Mouse (Mus musculus) kidney, adult 10 weeks (tissue): ENCODE results near the gene Mfap1a. TPM values are rescaled to one million over a fixed set of nuclear protein-coding genes. Genes with fewer than 3 reads are reported as not detected.

Source experiments
- polyA plus RNA-seq: library from polyadenylated mRNA; stranded (reverse); fragments of 350-450 nt; fragmentation: Illumina TruSeq; extraction: RNeasy Lipid Tissue Mini Kit (QIAGEN cat#74804); gene quantifications from one replicate; pipeline ENCODE4 v1.2.3, GENCODE M21; 2014; ENCODE audit warnings: low read depth, low replicate concordance

Gene Mfap1a
- polyA plus RNA-seq, result 58.8 TPM

GRCm38 (mm10) chr2:121505942-121506882 lies at the start of gene Mfap1a, which contains the start of gene Wdr76:
Gene Mfap1a (minus strand): TSS chr2:121506665.
Gene Wdr76 (plus strand): TSS chr2:121506723.

GRCm38 (mm10) chr2:121473301-121474179 lies 32.9 kb downstream of the Mfap1a start, which contains the start of gene Mfap1b:
Gene Mfap1b (minus strand): TSS chr2:121474067.

GRCm38 (mm10) chr2:121456692-121457642 lies 49.5 kb downstream of the Mfap1a start, which contains the start of gene Serinc4:
Gene Serinc4 (minus strand): TSS chr2:121456781.

DNA sequence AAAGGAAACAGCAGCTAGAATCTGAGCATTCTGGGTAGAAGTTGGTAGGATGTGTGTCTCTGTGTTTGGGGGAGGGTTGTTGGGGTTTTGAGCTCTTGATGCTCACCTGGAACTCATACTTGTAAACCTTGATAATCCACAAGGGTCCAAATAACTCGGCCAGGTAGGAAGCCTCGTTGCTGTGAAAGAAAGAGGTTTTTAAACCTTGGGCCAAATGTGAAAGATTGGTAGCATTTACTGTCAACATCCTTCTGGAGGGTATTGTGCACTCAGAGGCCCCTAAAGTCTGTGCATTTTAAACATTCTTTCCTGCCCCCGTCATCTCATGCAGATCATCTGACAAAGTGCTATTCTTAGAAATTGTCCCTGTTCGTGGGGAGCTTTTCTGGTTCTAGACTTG lies 53.5 kb downstream of the Mfap1a start, which contains the start of gene Hypk:
TSS of gene Hypk (plus strand) at position 301 of the 400 bp plus-strand sequence.

GRCm38 (mm10) chr2:121448739-121449535 lies 57.5 kb downstream of the Mfap1a start, which contains the start of gene Serf2:
Gene Serf2 (plus strand): TSS chr2:121449195.

GRCm38 (mm10) chr2:121444178-121444577 lies 62.3 kb downstream of the Mfap1a start, which contains the start of gene Ell3:
Gene Ell3 (minus strand): TSS chr2:121444278.

Other genes with a start within 250 kb of the Mfap1a start
- 7.5 TPM for gene Trp53bp1, start 235.3 kb downstream of the Mfap1a start, polyA plus RNA-seq
- gene Map1a, start 217.1 kb downstream of the Mfap1a start, polyA plus RNA-seq, result 0.08 TPM
- 14.8 TPM for gene Ppip5k1, start 151.3 kb downstream of the Mfap1a start, polyA plus RNA-seq
- 14.6 TPM for gene Ckmt1, start 149.0 kb downstream of the Mfap1a start, polyA plus RNA-seq
- gene Strc, start 119.5 kb downstream of the Mfap1a start, polyA plus RNA-seq, result not detected
- gene Pdia3, start 92.9 kb downstream of the Mfap1a start, polyA plus RNA-seq, result 1,198 TPM
- 1.3 TPM for gene Catsper2, start 92.9 kb downstream of the Mfap1a start, polyA plus RNA-seq
- 9.0 TPM for gene Ell3, start 62.4 kb downstream of the Mfap1a start, polyA plus RNA-seq
- 91.2 TPM for gene Serf2, start 57.5 kb downstream of the Mfap1a start, polyA plus RNA-seq
- gene Hypk, start 53.4 kb downstream of the Mfap1a start, polyA plus RNA-seq, result 37.1 TPM
- gene Serinc4, start 49.9 kb downstream of the Mfap1a start, polyA plus RNA-seq, result not detected
- gene Mfap1b, start 32.6 kb downstream of the Mfap1a start, polyA plus RNA-seq, result 57.1 TPM
- 7.2 TPM for gene Wdr76, start 58 bp upstream of the Mfap1a start, polyA plus RNA-seq